Mouse (Mus musculus) kidney, adult 2 months (tissue): Measurements from ENCODE around the gene Zfp697.
A peak's percentile ranks its signal among the peaks of the same experiment; 100 is the strongest.
"Not testable (repeated sequence)": the region's sequence is repeated elsewhere in the genome, so short reads cannot be mapped to it uniquely, and the experiment has no call there.

Experiments
- CTCF ChIP-seq: fragments of 200-500 bp; conservative IDR thresholded peaks from 2 replicates; pipeline ENCODE4 v1.5.1; 2011; ENCODE audit warnings: low read depth, mild to moderate bottlenecking, control low read depth, low read length, moderate library complexity, mixed read lengths; ENCODE audit not compliant: insufficient read depth, insufficient read length
- POLR2A ChIP-seq: fragments of 200-500 bp; IDR thresholded peaks from one replicate; pipeline ENCODE4 v1.6.1; 2011; ENCODE audit warnings: low read depth, low read length, control low read depth

DNA sequence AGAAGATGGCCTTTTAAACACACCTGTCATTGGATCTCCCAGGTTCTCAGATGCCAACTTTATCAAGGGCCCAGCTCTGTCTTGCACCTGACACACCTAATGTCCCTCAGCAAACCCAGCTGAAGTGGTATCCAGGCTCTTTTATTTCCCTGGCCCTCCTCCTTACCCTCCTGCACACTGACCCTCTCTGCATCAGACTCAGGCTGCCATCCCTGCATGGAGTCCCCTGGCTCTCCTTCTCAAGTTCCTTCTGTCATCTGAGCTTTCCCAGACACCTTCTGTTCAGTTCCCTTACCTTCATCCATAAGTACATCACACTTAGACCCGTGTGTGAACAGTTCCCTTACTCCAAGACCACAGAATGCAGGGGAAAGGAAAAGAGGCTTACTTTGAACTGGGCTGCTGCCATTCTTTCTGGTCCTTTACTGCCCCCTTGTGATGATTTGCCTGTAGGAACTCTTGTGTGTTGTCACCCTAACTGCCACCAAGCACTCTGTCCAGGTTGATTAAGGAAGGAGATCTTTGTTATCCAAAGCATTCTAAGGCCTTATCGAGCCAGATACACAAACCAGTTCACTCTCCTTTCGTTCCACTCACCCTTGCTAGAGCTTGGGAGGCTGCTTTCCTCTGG lies 61.0 kb downstream of the Zfp697 start:
- peak; percentile 33 for TF ChIP-seq CTCF
- TF ChIP-seq POLR2A = not testable (repeated sequence)
